Mouse (Mus musculus) adrenal gland, adult 18-20 months (tissue): ENCODE data around the gene Zdhhc7. TPM values are rescaled to one million over a fixed set of nuclear protein-coding genes. Genes with fewer than 3 reads are reported as not detected.

Source experiments
- DNase-seq, 2 experiments: peaks; one replicate each; pipeline ENCODE4 v3.0.0; 2021 to 2022; ENCODE audit warnings: low spot score in 2 of 2
- total RNA-seq, 2 experiments: library from RNA; stranded (reverse); gene quantifications; 1 replicate in 1 of 2; 2 replicates in 1 of 2; pipeline ENCODE4 v1.2.3; 2021

The Zdhhc7 gene
- total RNA-seq, 2 experiments from 2014 or later: 39.5 to 57.7 TPM

DNA sequence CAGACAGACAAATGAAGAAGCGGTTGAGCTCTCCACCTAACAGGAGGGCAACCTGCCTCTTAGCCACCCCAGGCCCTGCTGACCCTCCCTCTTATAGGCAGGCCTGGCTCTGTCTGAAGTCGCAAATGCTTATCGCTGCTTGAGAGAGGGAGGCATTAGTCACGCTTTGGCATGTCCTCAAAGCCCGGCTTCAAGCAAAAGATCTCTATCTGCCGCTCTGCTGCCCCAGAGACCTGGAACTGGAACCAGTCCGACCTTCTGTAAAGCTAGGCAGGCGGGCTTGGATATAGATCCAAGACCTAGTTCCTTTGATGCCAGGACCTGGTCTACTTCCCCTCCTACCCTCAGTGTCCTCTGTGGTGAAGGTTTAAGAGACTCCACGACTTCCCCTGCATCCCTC, 29.0 kb downstream of the Zdhhc7 start:
- peak; percentile 41 to 48 for DNase-seq

DNA sequence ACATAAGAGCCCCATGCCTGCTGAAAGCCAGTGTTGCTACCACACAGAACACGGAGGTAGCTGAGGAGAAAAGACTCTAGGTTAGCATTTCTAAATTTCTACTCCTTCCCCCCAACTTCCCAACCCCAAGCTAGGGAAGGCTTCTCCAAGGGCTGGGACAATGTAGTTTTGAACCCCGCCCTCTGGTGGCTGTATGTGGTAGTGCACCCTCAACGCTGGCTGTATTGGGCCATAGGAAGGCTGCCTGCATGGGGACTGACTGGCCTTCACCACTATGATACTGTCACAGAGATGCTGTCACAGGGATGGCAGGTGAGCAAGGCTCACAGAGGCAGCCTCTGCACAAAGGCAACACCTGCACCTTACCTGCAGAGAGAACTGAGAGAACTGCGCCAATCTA, 29.6 kb downstream of the Zdhhc7 start:
- DNase-seq: peak; percentile 83 to 86

DNA sequence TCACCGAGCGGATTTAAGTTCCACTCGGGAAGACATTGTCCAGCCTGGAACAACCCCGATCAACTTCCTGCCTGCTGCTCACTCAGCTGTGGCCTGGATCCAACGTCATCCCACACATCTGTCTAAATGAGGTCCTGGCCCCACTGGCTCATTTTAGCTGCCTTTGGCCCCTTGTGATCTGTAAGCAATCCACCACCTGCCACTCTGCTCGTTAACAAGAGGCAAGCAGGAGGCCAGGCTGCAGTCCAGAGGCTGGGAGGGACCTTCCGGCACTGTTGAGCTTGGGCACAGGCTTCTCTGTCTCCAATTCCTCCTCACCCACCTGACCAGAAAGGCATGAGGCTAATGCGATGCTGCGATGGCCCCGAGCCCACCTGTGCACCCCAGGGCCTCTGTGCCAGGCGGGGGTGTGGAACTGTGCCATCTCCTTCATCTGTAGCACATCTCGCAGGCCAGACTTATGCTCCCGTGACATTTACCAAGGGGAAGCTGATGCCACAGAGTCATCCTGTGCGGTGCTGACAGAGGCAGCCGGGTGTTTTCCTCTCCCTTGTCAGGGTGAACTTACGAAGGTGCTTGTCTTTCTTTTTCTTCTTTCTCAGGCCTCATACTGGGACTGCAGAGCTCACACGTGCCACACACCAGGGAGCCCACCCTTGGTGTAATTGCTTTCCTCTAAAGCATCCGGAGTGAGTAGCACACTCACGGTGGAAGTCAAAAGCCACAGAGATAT, 33.2 kb downstream of the Zdhhc7 start:
- no peak for DNase-seq

DNA sequence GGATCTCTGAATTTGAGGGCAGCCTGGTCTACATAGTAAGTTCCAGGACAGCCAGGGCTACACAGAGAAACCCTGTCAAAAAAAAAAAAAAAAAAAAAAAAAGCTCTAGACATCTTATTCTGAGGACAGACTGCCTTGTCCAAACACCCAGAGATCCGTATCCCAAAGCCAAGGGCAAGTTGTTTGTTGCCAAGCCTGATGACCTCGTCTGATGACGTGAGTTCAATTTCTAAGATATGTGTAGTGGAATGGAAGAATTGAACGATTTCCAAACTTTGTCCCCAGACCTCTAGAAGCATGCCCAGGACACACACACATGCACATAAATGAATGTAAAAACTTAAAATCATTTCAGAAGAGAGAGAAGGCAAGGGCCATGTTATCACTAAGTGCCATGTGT, 35.1 kb downstream of the Zdhhc7 start:
- no peak for DNase-seq

DNA sequence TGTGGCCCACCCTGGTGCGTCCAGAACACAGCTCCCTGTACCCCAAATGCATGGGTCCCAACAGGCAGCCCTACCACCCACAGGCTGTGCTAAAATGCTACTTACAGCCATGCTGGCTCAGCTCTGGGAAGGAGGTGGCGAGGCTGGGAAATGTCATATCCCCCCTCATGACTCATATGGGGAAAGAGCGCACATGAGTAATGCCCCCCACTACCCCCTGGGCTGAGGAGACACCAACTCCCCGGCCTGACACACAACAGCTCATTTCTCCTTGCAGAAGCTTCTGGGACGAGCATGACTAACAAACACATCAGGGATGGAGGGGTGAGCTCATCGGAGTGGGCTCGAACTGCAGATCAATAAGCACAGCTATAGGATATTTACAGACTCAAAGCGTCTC, 35.7 kb downstream of the Zdhhc7 start:
- DNase-seq: no peak

DNA sequence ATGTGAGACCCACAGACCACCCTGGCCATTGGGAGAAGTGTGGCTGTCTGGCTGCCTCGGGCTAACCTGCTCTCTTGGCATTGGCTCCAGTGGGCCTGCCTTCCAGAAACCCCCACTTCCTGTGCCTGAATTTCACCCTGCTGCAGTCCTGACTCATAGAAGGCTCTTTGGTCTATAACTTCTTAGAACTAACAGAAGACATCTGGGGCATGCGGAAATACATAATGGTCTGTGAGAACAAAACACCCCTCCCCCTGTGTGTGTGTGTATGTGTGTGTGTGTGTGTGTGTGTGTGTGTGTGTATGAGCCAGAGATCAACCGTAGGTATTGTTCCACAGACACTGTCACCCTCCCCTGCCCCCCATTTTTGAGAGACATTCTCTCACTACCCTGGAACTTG, 38.0 kb downstream of the Zdhhc7 start:
- DNase-seq: no peak

DNA sequence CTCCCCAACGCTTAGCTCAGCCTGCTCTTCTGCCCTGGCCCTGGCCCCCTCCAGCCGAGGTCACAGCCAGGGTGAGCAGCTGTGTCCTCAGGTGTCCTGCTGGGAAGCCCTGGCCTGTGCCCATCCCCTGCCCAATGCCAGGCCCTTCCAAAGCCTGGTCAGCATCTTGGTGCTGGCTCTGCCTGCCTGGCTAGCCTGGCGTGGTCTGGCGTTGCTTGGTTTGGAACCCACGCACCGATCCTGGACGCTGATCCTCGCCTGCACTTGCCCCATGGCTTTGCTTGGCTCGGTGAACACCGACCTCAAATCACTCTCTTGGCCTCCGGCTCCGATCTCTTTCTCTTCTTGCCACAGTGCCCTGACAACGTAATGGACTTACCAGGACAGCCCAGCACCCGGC, 38.5 kb downstream of the Zdhhc7 start:
- DNase-seq: no peak

DNA sequence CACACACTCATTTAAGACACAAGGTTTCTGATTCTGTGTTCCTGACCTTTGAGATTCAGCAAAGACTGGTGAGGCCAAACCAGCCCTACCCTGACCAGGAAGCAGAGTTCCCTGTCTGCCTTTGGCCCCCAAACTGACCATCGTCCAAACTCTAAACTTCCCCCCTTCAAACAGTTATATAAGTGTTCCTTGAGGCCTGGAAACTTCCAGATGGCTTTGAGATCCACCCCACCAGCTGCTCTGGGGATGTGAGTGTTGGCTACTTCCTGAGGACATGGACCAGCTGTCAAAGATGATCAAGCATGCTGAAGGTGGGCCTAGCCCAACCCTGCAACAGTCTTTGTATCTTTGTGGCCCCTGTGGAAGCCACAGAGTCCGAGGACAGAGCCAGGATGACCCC, 44.2 kb downstream of the Zdhhc7 start:
- no peak for DNase-seq

DNA sequence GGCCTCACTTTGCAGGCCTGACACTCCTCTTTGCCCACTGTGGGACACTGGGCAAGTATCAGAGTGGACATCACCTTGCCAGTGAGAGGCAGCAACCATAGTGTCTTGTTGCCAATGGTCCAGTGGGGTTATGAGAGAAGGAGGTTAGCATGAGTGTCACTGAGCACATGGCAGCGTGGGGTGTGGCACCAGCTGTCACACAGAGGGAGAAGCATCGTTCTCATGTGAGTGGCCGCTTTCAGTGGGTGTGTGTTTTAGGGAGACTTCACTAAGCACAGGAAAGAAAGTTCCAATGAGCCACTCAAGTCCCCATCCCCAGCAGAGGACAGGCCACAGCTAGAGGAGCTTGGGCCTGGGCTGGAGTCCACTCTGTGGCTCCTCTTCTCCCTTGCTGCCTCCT, 46.4 kb downstream of the Zdhhc7 start:
- no peak for DNase-seq

DNA sequence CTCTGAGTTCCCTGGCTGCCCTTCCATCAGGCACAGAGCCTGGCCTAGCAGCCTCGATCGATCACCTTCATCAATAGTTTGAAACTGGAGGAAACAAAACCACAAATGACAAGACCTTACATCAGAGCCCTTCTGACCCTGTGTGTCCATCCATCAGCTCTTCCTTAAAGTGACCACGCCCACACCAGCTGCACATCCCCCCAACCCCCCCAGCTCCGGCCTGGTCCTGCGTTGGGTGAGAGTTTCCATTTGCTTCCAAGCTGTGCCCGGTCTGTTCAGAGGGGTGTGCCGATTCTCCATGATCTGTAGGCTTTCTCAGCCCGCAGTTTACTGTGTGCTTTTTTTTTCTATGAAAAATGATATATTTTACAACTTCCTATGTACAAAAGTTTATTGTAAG, 49.0 kb downstream of the Zdhhc7 start:
- DNase-seq: no peak

DNA sequence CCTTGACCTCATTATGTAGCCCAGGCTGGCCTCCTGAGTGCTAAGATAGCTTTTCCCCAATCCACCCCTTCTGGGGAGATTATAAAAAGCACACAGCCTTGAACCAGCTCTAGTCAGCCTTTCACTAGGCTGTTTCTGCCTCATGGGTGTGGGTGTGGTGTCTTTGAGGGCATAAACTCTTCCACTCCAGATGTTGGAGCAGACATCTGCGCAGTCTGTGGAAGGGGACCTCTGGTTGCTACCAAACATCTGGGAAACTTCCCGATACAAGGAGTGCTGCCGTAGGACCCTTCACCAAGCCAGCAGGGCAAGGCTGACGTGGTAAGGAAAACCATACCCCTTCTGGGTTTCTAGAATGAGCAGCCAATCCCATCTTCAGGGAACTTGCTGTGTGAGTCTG, 49.4 kb downstream of the Zdhhc7 start:
- no peak for DNase-seq

DNA sequence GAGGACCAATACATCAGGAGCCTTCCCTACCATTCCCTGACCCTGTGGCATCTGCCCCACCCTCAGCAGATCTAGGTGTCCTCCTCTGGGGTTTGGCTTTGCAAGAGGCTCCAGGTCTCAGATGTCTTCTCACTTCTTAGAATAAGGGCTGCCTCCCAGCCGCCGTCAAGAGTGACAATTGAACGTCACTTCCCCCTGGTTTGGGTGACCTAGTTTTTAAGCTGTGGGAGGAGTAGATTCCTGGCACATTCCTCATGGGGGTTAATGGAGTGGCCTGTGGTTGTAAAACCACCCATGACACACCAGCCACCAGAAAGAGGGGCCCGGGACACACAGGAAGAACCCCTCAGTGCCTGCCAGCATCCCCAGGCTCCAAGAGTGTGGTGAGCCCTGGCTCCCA, 50.3 kb downstream of the Zdhhc7 start:
- DNase-seq: no peak

DNA sequence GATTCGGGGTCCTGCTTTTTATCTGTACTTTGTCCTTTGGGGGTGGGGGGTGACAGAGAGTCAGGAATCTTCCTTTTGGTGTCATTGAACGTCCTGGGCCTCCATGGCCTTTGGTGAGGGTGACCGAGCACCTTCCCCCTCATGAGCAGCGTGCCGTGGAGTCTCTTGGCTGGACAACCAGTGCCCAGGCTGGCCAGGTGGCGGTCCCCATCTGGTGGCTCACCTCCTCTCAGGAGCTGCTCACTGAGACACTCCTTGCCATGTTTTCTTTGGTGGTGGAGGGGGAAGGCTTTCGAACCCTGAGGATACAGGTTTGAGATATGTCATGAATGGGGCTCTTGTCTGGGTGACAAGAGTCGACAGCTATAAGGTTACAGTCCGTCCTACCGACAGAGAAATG, 50.9 kb downstream of the Zdhhc7 start:
- no peak for DNase-seq

DNA sequence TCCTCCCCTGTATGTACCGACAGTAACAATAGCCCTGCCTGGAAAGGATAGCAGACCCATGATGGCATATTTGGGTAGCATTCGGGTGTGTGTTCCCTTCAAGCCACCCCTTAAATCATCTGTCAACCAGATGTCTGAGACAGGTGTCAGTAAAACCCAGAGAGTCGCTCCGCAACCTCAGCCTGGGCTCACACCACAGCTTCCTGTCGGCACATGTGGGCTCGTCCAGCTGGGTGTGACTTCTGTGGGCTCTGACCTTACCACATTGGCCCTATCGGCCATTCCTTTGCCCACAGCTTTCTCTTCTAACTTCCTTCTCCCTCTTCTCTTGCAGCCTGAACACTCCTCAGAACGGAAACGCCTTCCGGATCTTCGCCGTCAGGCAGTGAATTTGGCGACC, 51.3 kb downstream of the Zdhhc7 start:
- DNase-seq: no peak

DNA sequence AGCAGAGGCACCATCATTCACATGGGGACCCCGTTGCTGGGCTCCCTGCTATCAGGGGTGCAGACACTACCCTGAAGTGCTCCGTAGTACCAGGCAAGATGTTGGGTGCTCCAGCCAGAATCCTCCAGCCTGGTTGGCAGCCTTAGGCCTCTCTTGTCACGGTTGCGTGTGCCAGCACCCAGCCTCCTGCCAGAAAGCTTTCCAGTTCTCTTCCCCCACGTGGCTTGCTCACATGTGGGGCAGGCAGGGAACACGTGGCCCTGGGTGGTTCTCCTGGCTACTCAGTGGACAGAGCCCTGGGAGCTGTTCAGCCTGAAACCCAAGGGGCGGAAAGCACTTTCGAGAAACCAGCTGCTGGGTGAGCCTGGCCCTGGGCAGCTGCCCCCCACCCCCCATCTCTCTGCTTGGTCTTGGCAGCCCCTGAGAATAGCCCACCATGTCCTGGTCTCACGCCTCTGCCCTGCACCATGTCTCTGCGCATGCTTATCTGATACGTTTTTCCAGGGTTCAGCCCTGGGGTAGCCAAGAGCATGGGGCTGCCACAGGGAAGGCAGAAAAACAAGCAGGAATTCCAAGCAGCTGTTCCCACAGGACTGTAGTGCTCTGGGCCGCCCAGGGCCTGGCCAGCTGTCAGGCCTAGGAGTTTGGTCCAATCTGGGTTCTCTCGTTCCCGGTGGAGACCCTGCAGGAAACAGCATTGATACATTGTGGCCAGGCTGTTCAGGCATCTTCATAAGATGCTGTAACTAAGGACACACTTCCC, 54.8 kb downstream of the Zdhhc7 start:
- DNase-seq: peak; percentile 57 to 69

DNA sequence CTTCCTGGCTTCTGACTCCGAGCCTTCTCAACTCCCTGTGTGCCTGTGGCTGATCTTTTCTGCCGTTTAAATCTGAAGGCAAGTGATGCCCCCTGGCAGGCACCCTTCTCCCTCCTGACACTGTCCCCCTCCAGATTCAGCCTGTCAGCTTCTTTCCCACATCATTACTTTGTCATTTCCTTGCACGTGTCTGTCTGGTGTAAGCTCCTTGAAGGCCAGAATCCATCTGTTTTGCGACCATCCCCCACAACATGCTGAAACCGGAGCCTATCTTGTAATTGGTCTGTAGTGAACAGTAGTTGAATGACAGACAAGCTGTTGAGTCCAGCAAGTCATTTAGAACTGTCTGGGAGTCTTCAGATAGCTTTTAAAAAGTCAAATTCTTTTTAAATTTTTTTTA, 55.8 kb downstream of the Zdhhc7 start:
- no peak for DNase-seq

DNA sequence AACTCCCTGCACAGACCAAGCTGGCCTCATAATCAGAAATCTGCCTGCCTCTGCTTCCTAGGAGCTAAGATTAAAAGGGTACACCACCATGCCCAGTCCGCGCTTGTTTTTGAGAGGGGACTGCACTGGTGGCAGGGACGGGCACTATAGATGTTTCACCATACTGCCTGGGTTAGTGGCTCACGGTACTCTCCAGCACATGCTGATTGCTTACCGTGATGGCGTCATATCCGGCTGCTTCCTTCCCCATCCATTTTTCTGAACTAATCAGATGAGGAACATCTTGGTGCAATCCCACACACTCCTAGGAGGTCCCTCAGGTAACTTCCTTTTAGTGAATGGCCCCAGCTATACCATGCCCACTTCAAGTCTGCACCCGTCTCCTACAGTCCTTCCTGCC, 56.4 kb downstream of the Zdhhc7 start:
- no peak for DNase-seq

DNA sequence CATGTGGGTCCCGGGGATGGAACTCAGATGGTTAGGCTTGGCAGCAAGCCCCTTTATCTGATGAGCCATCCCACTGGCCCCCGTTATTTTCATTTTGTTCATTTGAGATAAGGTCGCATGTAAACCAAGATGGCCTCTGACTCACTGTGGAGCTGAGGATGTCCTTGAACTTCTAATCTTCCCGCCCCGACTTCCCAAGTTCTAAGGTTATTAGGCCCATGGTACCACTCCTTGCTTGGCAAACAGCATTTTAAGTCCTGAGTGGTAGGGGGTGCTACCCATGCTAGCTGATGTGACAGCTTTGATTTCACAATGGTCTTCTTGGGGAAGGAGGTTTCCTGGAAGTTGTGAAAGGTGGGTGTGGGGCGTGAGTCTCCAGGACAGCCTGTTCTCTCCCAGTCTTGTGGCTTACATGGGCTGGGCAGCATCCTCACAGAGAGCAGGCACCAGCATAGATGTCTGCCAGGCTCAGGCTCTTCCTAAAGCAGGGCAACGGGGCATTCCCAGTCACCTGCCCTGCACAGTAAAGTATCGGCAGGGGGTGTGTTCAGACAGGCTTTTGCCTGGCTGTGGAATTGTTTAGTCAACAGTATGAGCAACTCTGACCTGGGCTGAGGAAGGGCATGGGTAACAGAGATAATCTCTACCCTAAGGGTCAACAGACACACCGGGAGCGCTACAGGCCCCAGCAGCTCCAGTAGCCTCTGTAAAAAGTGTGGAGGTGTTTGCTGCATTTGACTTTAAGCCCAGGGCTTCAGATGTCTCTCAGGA, 58.6 kb downstream of the Zdhhc7 start:
- no peak for DNase-seq

DNA sequence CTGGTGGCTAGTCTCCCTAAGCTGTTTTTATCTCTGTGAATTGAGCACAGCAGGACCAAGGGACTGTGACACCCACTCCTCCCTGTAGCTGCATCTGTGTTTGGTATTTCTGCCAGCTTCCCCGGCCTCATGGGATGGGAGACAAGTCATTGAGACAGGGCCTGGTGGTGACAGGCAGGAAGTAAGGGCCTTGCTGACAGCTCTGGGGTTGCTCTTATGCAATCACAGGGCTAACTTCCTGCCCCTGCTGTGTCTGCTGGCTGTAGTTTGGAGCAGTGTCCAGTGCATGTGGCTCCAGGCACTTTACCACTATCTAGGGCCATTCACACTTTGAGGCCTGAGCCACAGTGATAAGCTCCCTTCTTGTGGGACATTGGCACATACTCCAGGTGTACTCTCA, 60.4 kb downstream of the Zdhhc7 start:
- no peak for DNase-seq

DNA sequence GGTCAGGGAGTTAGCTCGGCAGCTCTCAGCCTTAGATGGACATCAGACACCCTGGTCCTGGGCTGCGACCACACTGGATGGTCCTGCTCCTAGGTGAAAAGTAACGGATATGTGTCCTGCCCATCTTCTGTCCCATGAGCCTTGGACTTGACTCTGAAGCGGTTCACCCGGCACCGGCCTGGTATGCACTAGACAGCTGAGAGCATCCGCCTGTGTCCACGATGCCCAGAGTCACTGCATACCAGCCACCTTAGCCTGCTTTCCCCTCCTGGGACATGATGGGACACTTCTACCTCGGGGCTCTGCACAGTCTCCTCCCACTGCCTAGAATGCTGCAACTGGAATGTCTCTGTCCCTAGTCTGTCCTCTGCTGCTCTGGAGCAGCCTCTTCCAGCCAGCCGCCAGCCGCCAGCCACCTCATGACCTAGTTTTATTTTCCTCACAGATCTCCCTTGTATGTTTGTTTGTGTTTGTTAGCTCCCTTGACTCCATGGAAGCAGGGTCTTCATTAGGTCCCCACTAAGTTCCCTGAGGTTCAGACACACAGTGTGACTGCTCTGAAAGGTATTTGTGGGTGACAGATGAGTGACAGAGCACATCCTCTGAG, 61.9 kb downstream of the Zdhhc7 start:
- DNase-seq: no peak

DNA sequence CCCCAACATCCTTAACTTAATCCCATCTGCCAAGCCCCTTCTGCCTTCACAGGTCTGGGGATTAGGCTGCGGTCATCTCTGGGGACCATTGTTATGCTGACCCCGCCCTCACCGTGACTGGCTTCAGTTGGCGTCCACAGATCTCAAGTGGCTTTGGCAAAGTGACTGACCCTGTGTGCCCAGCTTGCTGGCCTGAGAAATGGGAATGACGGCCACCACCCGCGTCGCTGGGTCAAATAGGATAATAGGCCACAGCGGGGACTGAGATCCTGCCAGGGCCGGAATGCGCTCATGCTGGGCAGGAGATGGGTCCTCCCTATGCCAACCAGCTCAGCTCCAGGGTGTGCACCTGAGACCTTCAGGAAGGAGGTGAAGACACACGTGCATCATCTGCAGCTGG, 62.5 kb downstream of the Zdhhc7 start:
- no peak for DNase-seq

DNA sequence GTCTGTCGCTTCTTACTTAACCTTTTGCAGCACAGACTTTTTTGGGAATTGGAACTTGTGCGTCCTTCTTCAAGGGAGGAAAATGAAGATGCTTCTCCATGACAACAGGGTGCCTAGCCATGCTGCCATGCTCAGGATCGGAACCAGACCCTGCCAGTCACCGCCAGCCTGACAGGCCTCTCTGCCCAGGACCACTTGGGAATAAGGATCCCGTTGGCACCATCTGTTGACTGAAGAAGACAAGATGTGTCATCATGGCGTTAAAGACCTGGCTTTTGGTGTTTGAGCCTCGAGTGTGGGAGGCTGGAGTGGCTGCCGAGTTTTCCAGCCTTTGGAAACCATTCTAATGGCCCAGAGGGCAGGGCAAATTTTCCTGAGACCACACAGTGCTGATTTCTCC, 63.7 kb downstream of the Zdhhc7 start:
- no peak for DNase-seq
